Mouse (Mus musculus) testis, adult 2 months (tissue): ENCODE measurements around the gene Ehd4.

Source experiments
- CTCF ChIP-seq: fragments of 200-500 bp; IDR thresholded peaks from 2 replicates; pipeline ENCODE4 v1.5.1; 2012; ENCODE audit warnings: low read depth, mild to moderate bottlenecking, inconsistent platforms, low read length, moderate library complexity; ENCODE audit not compliant: control insufficient read depth, insufficient read depth, insufficient replicate concordance
- POLR2A ChIP-seq: fragments of 200-500 bp; IDR thresholded peaks from 2 replicates; pipeline ENCODE4 v1.6.1; 2012; ENCODE audit warnings: low read depth, mild to moderate bottlenecking, inconsistent platforms, low read length, moderate library complexity; ENCODE audit not compliant: control insufficient read depth

DNA sequence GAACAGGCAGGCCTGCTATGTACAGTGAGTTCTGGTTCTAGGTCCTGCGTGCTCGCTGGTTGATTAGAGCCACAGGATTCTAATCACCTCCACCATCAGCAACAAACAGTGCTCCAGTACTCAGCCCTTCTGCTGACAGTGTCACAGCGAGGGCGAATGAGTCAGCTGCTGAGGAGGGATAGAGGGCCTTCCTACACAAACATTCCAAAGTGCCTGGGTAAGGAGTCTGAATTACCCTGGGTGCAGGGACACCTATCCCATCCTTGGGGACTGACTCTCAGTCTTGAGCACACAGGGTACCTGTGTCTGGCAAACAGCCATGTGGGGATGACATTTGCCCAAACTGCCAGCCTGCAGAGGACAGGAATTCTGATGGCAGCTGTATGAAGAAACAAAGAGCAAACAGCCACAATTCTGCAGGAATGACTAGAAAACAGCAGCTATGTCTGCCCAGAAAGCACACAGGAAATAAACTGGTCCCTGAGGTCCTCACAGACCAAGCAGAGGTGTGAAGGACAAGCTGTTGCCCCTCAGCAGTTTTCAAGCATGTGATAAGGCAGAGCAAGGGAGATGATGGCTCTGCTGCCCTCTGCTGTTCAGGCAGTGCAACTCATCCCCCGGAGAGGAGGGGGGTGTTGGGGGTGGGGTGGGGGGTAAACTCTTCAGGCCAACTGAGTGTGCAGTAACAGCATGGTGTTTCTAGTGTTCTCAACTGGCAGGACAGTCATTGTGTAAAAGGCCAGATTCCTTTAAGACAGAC is 60.6 kb downstream of the Ehd4 start:
- TF ChIP-seq POLR2A = no peak
- peak; percentile 73; the same call in 1 of the 2 replicates for TF ChIP-seq CTCF
